Mouse (Mus musculus): Measurements from ENCODE around the gene Exosc6. TPM values are rescaled to one million over a fixed set of nuclear protein-coding genes. Genes with fewer than 3 reads are reported as not detected.
A peak's percentile ranks its signal among the peaks of the same experiment; 100 is the strongest.
"Not testable (repeated sequence)": the region's sequence is repeated elsewhere in the genome, so short reads cannot be mapped to it uniquely, and the experiment has no call there.

The Exosc6 gene
- total RNA-seq, 2 experiments from 2014 or later, result 6.5 TPM; not detected in 1

GRCm38 (mm10) chr8:111056691-111057293 is 653 bp downstream of the Exosc6 start:
- ATAC-seq (replicated peaks; ENCODE audit: low FRiP score, poor library complexity, severe bottlenecking), result 0 out of 2 replicates have a peak, but pooled peaks have one; percentile 19

DNA sequence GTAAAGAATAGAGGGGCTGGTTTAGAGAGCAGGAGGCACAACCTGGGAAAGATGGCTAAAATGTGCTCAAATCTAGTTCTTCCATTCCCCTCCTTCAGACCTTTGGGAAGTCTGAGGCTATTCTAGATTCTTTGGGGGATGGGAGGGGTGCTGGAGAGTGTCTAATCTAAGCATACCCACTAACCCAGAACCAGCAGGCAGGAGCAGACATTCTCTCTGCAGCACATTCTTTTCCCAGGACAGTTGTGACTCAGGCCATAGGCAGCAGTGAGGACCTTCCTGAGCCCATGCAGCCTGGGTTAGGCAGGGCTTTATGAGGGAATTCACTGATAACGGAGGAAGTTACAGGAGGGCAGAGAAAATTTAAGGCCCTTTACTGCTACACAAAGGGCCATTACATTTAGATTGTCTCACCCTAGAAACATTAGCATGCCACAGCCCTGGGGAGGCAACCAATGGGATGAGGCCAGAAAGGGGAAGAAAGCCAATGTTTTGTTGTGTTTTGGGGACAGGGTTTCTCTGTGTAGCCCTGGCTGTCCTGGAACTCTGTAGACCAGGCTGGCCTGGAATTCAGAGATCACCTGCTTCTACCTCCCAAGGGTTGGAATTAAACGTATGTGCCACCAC is 2.9 kb downstream of the Exosc6 start:
- ATAC-seq (replicated peaks; ENCODE audit: low FRiP score, poor library complexity, severe bottlenecking), result no peak

DNA sequence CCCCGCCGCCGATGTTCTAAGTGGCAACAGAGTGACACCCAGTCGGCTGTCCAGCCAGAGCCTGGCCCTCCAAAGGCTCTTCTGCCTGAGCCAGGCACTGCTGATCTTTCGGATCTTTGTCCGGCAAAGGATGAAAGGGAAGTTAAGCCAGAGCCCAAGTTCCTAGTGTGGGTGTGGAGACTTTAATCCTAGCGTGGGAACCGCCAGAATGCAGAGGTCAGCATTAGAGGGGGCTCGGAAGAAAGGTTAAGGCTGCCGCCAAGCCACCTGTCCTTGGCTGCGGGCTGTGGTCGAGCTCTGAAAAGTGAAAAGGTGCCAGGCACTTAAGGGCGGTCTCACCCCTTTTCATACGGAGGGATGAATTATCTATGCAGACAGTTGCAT is 5.5 kb downstream of the Exosc6 start:
- ATAC-seq (replicated peaks; ENCODE audit: low FRiP score, poor library complexity, severe bottlenecking), result 0 out of 2 replicates have a peak, but pooled peaks have one; percentile 21

- ATAC-seq (replicated peaks; ENCODE audit: low FRiP score, poor library complexity, severe bottlenecking), result peak; percentile 28; the same call in 1 of the 2 replicates
Measured at GRCm38 (mm10) chr8:111062072-111062757, 6.1 kb downstream of the Exosc6 start.

- no peak for ATAC-seq (replicated peaks; ENCODE audit: low FRiP score, poor library complexity, severe bottlenecking)
Measured at GRCm38 (mm10) chr8:111062893-111063292, 6.8 kb downstream of the Exosc6 start.

- no peak for ATAC-seq (replicated peaks; ENCODE audit: low FRiP score, poor library complexity, severe bottlenecking)
Measured at GRCm38 (mm10) chr8:111066308-111066707, 10.2 kb downstream of the Exosc6 start.

DNA sequence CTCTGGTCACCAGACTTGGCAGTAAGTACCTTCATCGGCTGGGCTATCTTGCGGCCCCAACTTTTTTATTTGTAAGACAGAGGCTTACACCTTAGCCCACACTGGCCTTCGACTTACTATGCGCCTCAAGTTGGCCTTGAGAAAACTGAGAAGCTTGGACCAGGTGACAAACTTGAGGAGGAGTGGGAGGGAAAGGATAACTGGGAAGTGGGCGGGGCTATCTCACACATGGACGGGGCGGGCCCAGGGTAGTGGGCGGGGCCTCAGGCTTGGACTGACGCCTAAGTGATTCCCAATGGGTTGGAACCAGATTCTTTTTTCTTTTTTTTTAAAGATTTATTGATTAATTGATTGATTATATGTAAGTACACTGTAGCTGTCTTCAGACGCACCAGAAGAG is 11.3 kb downstream of the Exosc6 start:
- ATAC-seq (replicated peaks; ENCODE audit: low FRiP score, poor library complexity, severe bottlenecking), result 0 out of 2 replicates have a peak, but pooled peaks have one; percentile 64

DNA sequence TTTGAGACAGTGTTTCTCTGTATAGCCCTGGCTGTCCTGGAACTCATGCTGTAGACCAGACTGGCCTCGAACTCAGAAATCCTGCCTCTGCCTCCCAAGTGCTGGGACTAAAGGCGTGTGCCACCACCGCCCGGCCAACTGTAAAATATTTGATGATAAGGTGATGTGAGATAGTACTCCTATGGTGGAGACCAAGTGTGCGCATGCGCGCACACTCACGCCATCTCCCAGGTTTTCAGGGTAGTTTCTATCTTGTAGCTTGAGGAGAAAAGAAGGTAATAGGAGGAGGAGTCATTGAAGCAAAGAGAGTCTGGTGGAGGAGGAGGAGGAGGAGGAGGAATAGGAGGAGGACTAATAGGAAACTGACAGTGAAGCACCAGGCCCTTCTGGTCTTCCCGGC is 12.5 kb downstream of the Exosc6 start:
- ATAC-seq (replicated peaks; ENCODE audit: low FRiP score, poor library complexity, severe bottlenecking), result not testable (repeated sequence)

DNA sequence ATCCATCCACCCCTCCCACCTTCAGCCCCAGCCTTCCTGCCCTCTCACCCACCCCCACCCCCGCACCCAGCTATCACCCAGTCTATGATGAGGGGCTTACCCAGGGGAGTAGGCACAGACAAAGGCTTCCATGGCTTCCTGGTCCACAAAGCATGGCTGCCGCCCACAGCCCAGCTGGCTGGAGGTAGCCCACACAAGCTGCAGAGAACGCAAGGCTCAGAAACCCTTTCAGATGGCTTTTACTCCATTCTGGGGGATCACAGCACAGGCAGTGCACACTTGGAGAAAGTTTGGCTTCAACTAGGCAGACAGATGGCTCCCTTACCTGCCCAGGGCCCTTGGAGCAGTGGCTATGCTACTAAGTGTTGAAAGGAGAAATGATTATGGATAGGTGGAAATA is 19.8 kb downstream of the Exosc6 start:
- no peak for ATAC-seq (replicated peaks; ENCODE audit: low FRiP score, poor library complexity, severe bottlenecking)

DNA sequence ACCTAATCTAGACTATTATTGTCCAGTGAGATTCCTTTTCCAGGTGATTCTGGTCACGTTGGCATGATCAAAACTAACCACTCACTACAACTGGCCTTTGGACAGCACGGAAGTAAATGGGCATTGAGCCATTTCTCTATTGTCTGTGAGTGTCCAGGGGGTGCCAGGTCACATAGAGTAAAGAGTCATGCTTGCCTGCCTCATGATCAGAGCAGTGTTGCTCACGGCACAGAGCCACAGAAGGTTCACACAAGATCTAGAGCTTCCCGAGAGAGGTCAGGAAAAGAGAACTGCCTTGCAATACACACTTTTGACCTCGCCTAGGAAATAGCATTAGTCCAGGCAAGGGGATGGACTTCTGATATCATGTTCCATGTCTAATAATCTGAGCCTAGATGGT is 23.3 kb downstream of the Exosc6 start:
- ATAC-seq (replicated peaks; ENCODE audit: low FRiP score, poor library complexity, severe bottlenecking), result no peak

- no peak for ATAC-seq (replicated peaks; ENCODE audit: low FRiP score, poor library complexity, severe bottlenecking)
Measured at GRCm38 (mm10) chr8:111079861-111080271, 23.7 kb downstream of the Exosc6 start.

DNA sequence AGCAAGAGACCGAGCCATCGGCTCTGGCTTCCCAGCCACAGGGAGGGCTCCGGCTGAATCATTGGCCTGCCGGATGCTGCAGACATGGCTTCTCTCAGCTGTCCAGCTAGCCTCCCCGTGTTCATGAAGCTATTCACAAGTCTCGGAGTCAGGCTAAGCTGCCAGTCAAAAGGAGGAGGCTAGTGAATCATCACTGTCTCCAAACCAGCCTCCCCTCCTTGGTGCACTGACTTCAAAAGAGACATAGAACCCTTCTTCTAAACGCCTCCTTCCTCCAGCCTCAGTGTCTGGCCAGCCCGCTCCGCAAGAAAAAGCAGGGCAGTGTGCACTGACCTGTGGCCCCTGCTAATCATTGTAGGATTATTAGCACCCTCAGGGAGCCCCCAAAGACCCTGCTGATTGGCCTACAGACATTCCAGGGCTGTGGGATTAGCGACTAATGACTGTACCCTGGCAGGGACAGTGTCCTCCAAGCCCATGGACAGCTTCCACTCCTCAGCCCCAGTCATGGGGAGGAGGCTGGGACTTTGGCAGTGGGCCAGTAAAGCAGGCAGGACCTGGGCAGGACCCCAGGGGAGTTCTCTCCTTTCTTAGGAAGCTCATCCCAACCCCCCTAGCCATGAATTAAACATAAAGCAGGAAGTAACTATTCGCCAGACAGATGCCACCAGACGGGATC is 25.6 kb downstream of the Exosc6 start:
- no peak for ATAC-seq (replicated peaks; ENCODE audit: low FRiP score, poor library complexity, severe bottlenecking)

GRCm38 (mm10) chr8:111083936-111084335 is 27.8 kb downstream of the Exosc6 start:
- ATAC-seq (replicated peaks; ENCODE audit: low FRiP score, poor library complexity, severe bottlenecking), result not testable (repeated sequence)

GRCm38 (mm10) chr8:111090126-111090525 is 34.0 kb downstream of the Exosc6 start:
- peak; percentile 80 for ATAC-seq (replicated peaks; ENCODE audit: low FRiP score, poor library complexity, severe bottlenecking)

- ATAC-seq (replicated peaks; ENCODE audit: low FRiP score, poor library complexity, severe bottlenecking), result no peak
Measured at GRCm38 (mm10) chr8:111091706-111092105, 35.6 kb downstream of the Exosc6 start.

DNA sequence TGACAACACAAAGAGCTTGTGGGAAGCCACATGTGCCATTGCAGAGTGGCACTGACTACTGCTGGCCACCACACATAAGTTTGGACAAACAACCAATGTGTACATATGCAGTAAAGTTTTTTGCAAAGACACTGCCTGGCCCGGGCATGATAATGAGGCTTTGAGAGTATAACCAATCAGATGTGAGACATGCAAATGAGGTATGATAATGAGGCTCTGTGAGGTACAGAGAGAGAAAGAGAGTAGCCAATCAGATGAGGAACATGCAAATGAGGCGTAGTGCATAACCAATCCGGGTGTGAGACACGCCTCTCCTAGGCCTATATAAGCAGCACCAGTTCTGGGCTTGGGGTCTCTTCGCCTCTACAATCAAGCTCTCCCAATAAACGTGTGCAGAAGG is 36.2 kb downstream of the Exosc6 start, which contains the start of gene Clec18a:
Gene Clec18a, minus strand, starts transcription at position 101 of the 400 bp plus-strand sequence.
- ATAC-seq (replicated peaks; ENCODE audit: low FRiP score, poor library complexity, severe bottlenecking), result not testable (repeated sequence)

DNA sequence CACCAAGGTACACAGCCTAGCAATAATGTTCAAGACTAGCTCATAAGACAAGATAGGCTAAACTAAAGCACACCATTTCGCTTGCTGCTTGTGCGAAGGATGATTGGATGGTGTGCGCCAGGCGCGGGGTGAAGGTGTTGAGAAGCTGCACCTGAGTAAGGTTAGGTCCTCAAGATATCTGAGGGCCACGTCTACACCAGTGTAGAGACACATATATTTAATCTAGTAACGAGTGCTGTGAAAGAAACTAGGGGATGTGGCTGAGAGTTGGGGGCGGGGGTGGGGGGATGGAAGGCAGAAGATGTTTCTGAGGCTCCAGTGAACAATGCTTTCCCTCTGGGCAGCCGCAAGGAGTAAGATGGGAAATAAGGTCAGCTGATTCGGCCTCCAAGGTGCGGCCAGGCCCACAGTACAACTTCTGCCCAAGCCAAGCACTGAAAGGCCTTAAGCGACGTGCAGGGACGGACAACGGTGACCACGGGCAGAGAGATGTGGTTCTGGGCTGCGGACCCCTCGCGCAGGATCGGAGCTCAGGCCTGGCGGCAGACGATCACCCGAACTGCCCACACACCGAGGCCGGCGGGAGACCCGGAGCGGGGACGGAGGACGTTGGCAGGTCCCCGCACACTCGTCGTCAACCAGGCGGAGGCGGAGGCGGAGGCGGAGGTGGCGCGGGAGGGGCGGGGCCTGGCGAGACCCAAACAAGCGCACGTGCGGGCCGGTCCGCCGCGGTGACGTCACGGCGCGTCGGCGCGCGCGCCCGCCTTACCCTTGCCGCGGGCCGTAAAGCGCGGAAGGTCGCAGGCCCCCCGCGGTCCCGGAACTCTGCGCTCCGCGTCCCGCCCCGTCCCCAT is 38.0 kb downstream of the Exosc6 start, which contains the start of gene Pdpr:
Gene Pdpr, plus strand, starts transcription at position 766 of the 854 bp plus-strand sequence.
- ATAC-seq (replicated peaks; ENCODE audit: low FRiP score, poor library complexity, severe bottlenecking), result peak; percentile 93

DNA sequence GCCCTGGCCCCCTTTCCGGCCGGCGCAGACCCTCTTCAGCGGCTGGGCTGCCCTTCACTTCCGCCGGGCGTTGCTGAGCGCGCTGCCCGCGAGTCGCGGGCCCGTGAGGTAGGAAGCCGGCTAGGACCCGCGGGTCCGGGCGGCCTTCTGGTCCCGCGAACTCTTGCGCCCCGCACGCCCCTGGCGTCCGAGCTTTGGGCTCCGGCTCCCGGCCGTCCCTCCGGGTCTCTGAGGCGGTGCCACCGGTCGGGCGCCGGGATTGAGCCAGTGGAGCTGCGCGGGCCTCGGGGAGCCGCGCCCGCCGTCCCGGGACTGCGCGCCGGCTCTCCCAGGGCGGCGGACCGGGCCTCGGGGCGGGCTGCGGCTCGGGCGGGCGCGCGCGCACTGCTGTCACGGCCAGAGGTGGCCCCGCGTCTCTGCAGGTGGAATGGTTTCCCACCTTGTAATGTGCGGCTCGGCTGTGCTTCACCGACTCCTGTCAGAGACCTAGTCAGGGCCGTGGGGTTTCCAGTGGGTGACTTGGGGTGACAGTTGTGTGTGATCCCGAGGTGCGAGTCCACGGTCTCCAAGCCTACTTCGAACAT is 38.7 kb downstream of the Exosc6 start:
- ATAC-seq (replicated peaks; ENCODE audit: low FRiP score, poor library complexity, severe bottlenecking), result peak; percentile 61

Data from erythroblast, adult 5-6 weeks (primary cell).